Mouse (Mus musculus): Measurements from ENCODE around the gene Cblc. TPM values are rescaled to one million over a fixed set of nuclear protein-coding genes. Genes with fewer than 3 reads are reported as not detected.

Cblc gene
- polyA plus RNA-seq (2012; ENCODE audit: low replicate concordance): 1.9 and 5.6 TPM in 2 replicates

GRCm38 (mm10) chr7:19796697-19797588 is at the start of gene Cblc:
Cblc (minus strand) TSS chr7:19796809.

GRCm38 (mm10) chr7:19822604-19823058 is 26.0 kb upstream of the Cblc start, which contains the start of gene Bcl3:
Bcl3 (minus strand) TSS chr7:19822770.

GRCm38 (mm10) chr7:19770984-19771391 is 25.6 kb downstream of the Cblc start, which contains the start of gene Bcam:
Bcam (minus strand) TSS chr7:19771016.

GRCm38 (mm10) chr7:19750217-19751069 is 46.2 kb downstream of the Cblc start, which contains the start of gene Nectin2:
Nectin2 (minus strand) TSS chr7:19750483.

Other genes starting within 250 kb of the Cblc start
- gene Ppp1r37, start 233.7 kb downstream of the Cblc start, polyA plus RNA-seq (2012; ENCODE audit: low replicate concordance): 98.9 and 130 TPM in 2 replicates
- gene Zfp296, start 219.5 kb downstream of the Cblc start, polyA plus RNA-seq (2012; ENCODE audit: low replicate concordance): 44.9 and 45.6 TPM in 2 replicates
- 63.4 and 92.7 TPM in 2 replicates for gene Gemin7, start 219.2 kb downstream of the Cblc start, polyA plus RNA-seq (2012; ENCODE audit: low replicate concordance)
- 111 and 288 TPM in 2 replicates for gene Clasrp, start 192.3 kb downstream of the Cblc start, polyA plus RNA-seq (2012; ENCODE audit: low replicate concordance)
- 52.9 and 128 TPM in 2 replicates for gene Relb, start 167.4 kb downstream of the Cblc start, polyA plus RNA-seq (2012; ENCODE audit: low replicate concordance)
- gene Clptm1, start 131.8 kb downstream of the Cblc start, polyA plus RNA-seq (2012; ENCODE audit: low replicate concordance): 105 and 205 TPM in 2 replicates
- gene Apoc2, start 118.9 kb downstream of the Cblc start, polyA plus RNA-seq (2012; ENCODE audit: low replicate concordance): 1.4 and 6.6 TPM in 2 replicates
- gene Gm44805, start 115.4 kb downstream of the Cblc start, polyA plus RNA-seq (2012; ENCODE audit: low replicate concordance): 2.7 TPM in 1 of 2 replicates, not detected in the other
- 0.61 TPM in 1 of 2 replicates, not detected in the other for gene Apoc4, start 115.3 kb downstream of the Cblc start, polyA plus RNA-seq (2012; ENCODE audit: low replicate concordance)
- 0.67 and 8.3 TPM in 2 replicates for gene Apoc1, start 104.1 kb downstream of the Cblc start, polyA plus RNA-seq (2012; ENCODE audit: low replicate concordance)
- gene Apoe, start 97.6 kb downstream of the Cblc start, polyA plus RNA-seq (2012; ENCODE audit: low replicate concordance): 752 and 1,634 TPM in 2 replicates
- gene Tomm40, start 81.4 kb downstream of the Cblc start, polyA plus RNA-seq (2012; ENCODE audit: low replicate concordance): 85.0 and 96.7 TPM in 2 replicates
- 1.8 and 3.7 TPM in 2 replicates for gene Nectin2, start 46.3 kb downstream of the Cblc start, polyA plus RNA-seq (2012; ENCODE audit: low replicate concordance)
- gene Bcam, start 25.8 kb downstream of the Cblc start, polyA plus RNA-seq (2012; ENCODE audit: low replicate concordance): 3.2 and 3.8 TPM in 2 replicates
- 173 and 280 TPM in 2 replicates for gene Bcl3, start 26.0 kb upstream of the Cblc start, polyA plus RNA-seq (2012; ENCODE audit: low replicate concordance)
- 0.61 TPM in 1 of 2 replicates, not detected in the other for gene Gm19345, start 55.2 kb upstream of the Cblc start, polyA plus RNA-seq (2012; ENCODE audit: low replicate concordance)
- gene Ceacam16, start 64.5 kb upstream of the Cblc start, polyA plus RNA-seq (2012; ENCODE audit: low replicate concordance): 24.7 and 81.2 TPM in 2 replicates
- 0.17 and 0.21 TPM in 2 replicates for gene Ceacam19, start 91.2 kb upstream of the Cblc start, polyA plus RNA-seq (2012; ENCODE audit: low replicate concordance)
- gene Pvr, start 124.4 kb upstream of the Cblc start, polyA plus RNA-seq (2012; ENCODE audit: low replicate concordance): 2.9 and 3.6 TPM in 2 replicates
- 0.71 and 3.1 TPM in 2 replicates for gene Igsf23, start 153.9 kb upstream of the Cblc start, polyA plus RNA-seq (2012; ENCODE audit: low replicate concordance)
- not detected in 2 replicates for gene Ceacam20, start 168.6 kb upstream of the Cblc start, polyA plus RNA-seq (2012; ENCODE audit: low replicate concordance)
- gene Nlrp9b, start 194.7 kb upstream of the Cblc start, polyA plus RNA-seq (2012; ENCODE audit: low replicate concordance): not detected in 2 replicates